Mouse (Mus musculus): ENCODE measurements around the gene Adam19.

The Adam19 gene

DNA sequence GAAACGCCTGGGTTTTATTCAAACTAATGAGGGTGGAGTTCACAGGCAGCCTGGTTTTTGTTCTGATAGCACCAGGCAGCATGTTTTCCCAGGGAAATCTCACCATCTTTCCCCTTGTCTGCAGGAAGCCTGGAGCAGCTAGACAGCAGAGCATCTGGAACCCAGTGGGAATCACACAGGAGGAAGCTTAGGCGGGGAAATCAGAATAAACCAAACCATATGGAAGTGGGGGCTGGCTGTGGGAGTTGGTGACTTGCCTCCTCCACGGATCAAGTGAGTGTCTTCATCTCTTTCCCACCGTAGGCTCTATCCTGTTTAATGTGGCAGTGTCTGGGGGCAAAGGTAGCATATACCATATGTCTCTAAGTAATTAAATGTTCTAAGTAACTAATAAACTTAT is 129.7 kb downstream of the Adam19 start:
- intact Hi-C loops (cut with DNase I), result no loop called here

DNA sequence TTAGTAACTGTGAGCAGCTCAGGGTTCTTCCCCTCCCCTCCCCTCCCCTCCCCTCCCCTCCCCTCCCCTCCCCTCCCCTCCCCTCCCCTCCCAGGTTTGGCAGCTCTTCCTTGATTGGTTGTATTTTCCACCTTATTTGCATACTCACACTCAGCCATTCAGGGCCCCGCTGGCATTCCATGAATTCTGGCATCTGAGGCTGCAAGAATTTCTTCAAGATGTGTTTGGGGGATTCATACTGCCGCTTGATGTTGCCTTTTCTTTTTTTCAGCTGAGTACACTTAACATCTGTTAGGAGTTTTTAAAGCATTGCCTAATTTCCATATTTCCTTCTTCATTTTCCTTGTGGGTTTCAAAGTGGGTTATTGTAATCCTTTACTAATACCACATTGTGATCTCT is 132.5 kb downstream of the Adam19 start:
- intact Hi-C loops (cut with DNase I), result no loop called here

DNA sequence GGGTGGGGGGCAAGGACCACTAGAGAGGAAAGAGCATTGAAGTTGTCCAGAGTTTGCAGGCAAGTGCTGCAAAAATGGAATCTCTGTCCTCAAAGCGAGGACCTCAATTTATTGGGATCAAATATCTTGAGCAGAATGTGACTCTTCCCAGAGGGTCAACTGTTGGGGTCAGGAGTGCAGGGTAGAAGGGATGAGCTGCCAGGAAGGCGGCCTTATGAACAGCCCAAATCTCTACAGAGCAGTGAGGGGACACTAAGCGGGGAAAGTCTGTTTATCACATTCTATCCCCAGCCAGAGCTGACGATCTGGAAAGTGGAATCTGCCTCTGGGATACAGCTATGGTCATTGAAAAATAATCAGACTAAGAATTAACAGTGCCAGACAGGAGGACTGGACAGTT is 138.4 kb downstream of the Adam19 start:
- intact Hi-C loops (cut with DNase I), result no loop called here

Small RNAs within 50 kb of the gene (microRNA-seq; reads per million reads assigned to microRNA genes)
- gene Mir7239 (0 reads per million in 2 experiments), gene Mir8100 (0 to 0.12 reads per million in 2 experiments)

Data from adrenal gland (tissue).